Mouse (Mus musculus) limb, embryonic 15.5 days (tissue): ENCODE results near the gene Arhgdia. TPM values are rescaled to one million over a fixed set of nuclear protein-coding genes. Genes with fewer than 3 reads are reported as not detected.

Experiments
- microRNA-seq: library from miRNA; unstranded; fragments of <30 nt; microRNA quantifications from one replicate; pipeline ENCODE4, GENCODE M21; 2016
- polyA plus RNA-seq: library from polyadenylated mRNA; unstranded; fragments of >200 nt; fragmentation: Nextera tagmentation; extraction: Ambion mirVana; gene quantifications from 2 replicates; pipeline ENCODE4 v1.2.1, GENCODE M21; 2015

Gene Arhgdia
- polyA plus RNA-seq, 1 experiment from 2014 or later, result 581 TPM

Small RNA genes lying within 50 kb of the gene (microRNA-seq; reads per million reads assigned to microRNA genes)
- gene Mir6936, result not detected

Other genes with a start within 250 kb of the Arhgdia start
- 2,203 and 2,296 TPM in 2 replicates for gene Actg1, start 233.1 kb downstream of the Arhgdia start, polyA plus RNA-seq
- gene Fscn2, start 220.1 kb downstream of the Arhgdia start, polyA plus RNA-seq, result 0.31 and 0.79 TPM in 2 replicates
- gene Faap100, start 202.9 kb downstream of the Arhgdia start, polyA plus RNA-seq, result 33.1 and 33.3 TPM in 2 replicates
- gene Nploc4, start 143.9 kb downstream of the Arhgdia start, polyA plus RNA-seq, result 28.8 and 30.8 TPM in 2 replicates
- gene Tspan10, start 139.0 kb downstream of the Arhgdia start, polyA plus RNA-seq, result 0.28 and 0.43 TPM in 2 replicates
- 0.17 and 0.52 TPM in 2 replicates for gene Pde6g, start 128.1 kb downstream of the Arhgdia start, polyA plus RNA-seq
- 13.1 and 14.4 TPM in 2 replicates for gene Oxld1, start 123.6 kb downstream of the Arhgdia start, polyA plus RNA-seq
- gene Ccdc137, start 123.5 kb downstream of the Arhgdia start, polyA plus RNA-seq, result 32.4 and 34.1 TPM in 2 replicates
- 50.5 and 53.8 TPM in 2 replicates for gene Arl16, start 114.0 kb downstream of the Arhgdia start, polyA plus RNA-seq
- gene Mrpl12, start 97.0 kb downstream of the Arhgdia start, polyA plus RNA-seq, result 113 and 121 TPM in 2 replicates
- 36.7 and 36.9 TPM in 2 replicates for gene Slc25a10, start 89.8 kb downstream of the Arhgdia start, polyA plus RNA-seq
- gene Gcgr, start 50.9 kb downstream of the Arhgdia start, polyA plus RNA-seq, result 3.5 and 4.4 TPM in 2 replicates
- 237 and 239 TPM in 2 replicates for gene Mcrip1, start 31.9 kb downstream of the Arhgdia start, polyA plus RNA-seq
- gene Ppp1r27, start 30.5 kb downstream of the Arhgdia start, polyA plus RNA-seq, result 3.2 and 11.9 TPM in 2 replicates
- gene P4hb, start 8.4 kb downstream of the Arhgdia start, polyA plus RNA-seq, result 1,021 and 1,099 TPM in 2 replicates
- 342 and 405 TPM in 2 replicates for gene Alyref, start 16.7 kb upstream of the Arhgdia start, polyA plus RNA-seq
- gene Anapc11, start 16.8 kb upstream of the Arhgdia start, polyA plus RNA-seq, result 212 and 215 TPM in 2 replicates
- gene Npb, start 26.9 kb upstream of the Arhgdia start, polyA plus RNA-seq, result 2.2 and 2.9 TPM in 2 replicates
- 130 and 136 TPM in 2 replicates for gene Pcyt2, start 36.3 kb upstream of the Arhgdia start, polyA plus RNA-seq
- 32.9 and 33.4 TPM in 2 replicates for gene Sirt7, start 43.6 kb upstream of the Arhgdia start, polyA plus RNA-seq
- gene Mafg, start 52.0 kb upstream of the Arhgdia start, polyA plus RNA-seq, result 26.6 and 32.9 TPM in 2 replicates
- gene Pycr1, start 62.1 kb upstream of the Arhgdia start, polyA plus RNA-seq, result 61.6 and 72.1 TPM in 2 replicates
- gene Myadml2, start 66.5 kb upstream of the Arhgdia start, polyA plus RNA-seq, result 0.61 and 4.0 TPM in 2 replicates
- 4.8 and 5.4 TPM in 2 replicates for gene Notum, start 79.6 kb upstream of the Arhgdia start, polyA plus RNA-seq
- 107 TPM in 2 replicates for gene Aspscr1, start 91.3 kb upstream of the Arhgdia start, polyA plus RNA-seq
- gene Cenpx, start 132.1 kb upstream of the Arhgdia start, polyA plus RNA-seq, result 156 and 166 TPM in 2 replicates
- 63.7 and 65.9 TPM in 2 replicates for gene Lrrc45, start 132.3 kb upstream of the Arhgdia start, polyA plus RNA-seq
- 44.4 and 56.4 TPM in 2 replicates for gene Rac3, start 139.8 kb upstream of the Arhgdia start, polyA plus RNA-seq
- 18.2 and 20.2 TPM in 2 replicates for gene Dcxr, start 145.7 kb upstream of the Arhgdia start, polyA plus RNA-seq
- gene Cbr2, start 150.5 kb upstream of the Arhgdia start, polyA plus RNA-seq, result 12.6 and 16.7 TPM in 2 replicates
- 2.3 and 3.5 TPM in 2 replicates for gene Hmga1b, start 181.2 kb upstream of the Arhgdia start, polyA plus RNA-seq
- 50.7 TPM in 2 replicates for gene Rfng, start 202.6 kb upstream of the Arhgdia start, polyA plus RNA-seq
- 205 and 207 TPM in 2 replicates for gene Gps1, start 202.6 kb upstream of the Arhgdia start, polyA plus RNA-seq
- 59.0 and 61.9 TPM in 2 replicates for gene Dus1l, start 214.8 kb upstream of the Arhgdia start, polyA plus RNA-seq
- 41.8 and 45.5 TPM in 2 replicates for gene Fasn, start 242.9 kb upstream of the Arhgdia start, polyA plus RNA-seq